Mouse (Mus musculus) kidney, postnatal 14 days (tissue): ENCODE measurements at regions not wholly inside any gene's neighbourhood (a gene's known extent, or its start where the extent isn't known, plus 50 kb on each side); places are given as distances from the start of the nearest gene placed in this dataset.

Experiments
- DNase-seq: peaks from one replicate; pipeline ENCODE4 v3.0.0; 2022; ENCODE audit warnings: mixed read lengths

DNA sequence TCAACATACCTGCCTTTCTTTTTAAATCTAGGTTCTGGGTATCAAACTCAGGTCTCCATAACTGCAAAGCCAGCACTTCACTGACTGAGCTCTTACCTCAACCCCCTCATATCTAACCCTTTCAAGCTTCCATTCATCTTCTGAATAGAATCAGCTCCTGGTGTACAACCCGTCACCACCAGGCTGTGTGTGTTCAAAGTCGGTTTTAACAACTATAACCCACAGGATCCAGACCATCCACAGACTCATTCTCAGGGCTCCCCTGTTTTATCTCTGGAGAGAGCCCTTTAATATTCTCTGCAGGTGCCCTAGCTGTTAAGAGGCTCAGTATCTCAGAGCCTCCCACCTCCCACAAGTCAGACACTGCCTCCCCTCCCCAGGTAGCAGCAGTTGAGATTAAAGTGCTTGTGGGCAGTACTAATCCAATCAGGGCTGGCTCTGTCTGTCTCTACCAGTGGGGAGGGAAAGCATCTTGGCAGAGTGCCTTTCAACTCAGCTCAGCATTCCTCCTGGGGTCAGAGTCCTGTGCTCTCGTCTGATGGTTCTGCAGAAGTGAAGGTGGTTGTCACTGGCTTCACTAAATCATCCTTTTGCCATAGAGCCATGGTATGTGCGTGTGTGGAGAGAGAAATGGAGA, 272.4 kb downstream of the Dhx15 start:
- DNase-seq = peak; percentile 76

GRCm38 (mm10) chr5:51914731-51915130, 275.6 kb downstream of the Dhx15 start:
- DNase-seq = no peak

DNA sequence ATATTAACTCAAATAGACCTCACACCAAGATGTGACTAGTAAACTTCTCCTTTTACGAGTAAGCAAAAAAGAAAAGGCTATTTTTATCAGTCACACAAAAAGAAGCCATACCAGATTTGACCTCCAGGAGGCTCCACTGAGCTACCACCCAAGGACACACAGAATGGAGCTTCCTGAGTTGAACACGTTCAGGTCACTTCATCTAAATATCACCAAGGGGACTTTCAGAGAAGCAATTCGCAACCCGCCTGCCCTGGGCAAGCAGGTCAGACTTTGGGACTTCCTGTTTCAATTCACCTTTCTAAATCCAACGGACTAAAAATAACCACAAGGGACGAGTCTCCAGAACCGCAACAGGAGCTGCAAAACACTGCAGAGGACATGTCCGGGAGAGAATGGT, 281.5 kb downstream of the Dhx15 start:
- no peak for DNase-seq

GRCm38 (mm10) chr5:51906315-51907109, 283.8 kb downstream of the Dhx15 start:
- DNase-seq = no peak

- no peak for DNase-seq
Measured at GRCm38 (mm10) chr5:51894159-51894558, 296.2 kb downstream of the Dhx15 start.

- DNase-seq = no peak
Measured at GRCm38 (mm10) chr5:51891341-51891740, 299.0 kb downstream of the Dhx15 start.

DNA sequence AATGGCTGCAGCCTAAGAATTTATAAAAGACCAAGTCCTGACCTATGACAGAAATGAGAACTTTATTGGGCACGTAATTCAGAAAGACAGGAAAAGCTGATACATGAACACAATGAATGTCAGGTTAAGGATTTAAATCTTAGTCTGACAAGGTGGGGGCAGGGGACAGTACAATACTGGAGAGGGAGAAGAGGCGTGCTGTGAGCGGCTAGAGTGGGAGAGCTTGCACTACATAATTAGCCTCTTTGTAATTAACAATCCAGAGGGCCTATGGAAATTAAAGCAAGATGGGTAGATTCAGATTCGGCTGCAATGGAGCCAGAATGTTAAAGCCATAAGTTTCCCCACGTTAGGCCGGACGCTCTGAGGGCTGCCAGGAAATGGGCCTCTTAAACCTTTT, 301.9 kb downstream of the Dhx15 start:
- DNase-seq = no peak

DNA sequence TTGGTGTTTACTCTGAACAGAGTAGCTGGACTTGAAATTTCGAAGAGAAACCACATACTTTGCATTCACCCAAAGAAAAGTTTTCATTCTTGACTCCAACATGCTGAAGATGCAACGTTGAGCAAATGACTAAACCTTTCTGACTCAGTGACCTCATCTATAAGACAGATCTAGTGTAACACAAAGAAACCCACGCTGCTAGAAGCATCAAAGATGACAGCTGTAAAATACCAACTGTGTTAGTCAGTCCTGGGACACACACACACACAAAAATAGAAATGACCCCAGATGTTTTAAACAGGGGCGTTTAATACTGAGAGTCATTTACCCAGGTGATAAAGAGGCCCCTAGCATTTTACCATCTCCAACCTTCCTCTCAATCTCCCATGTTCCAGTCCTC, 307.7 kb downstream of the Dhx15 start:
- DNase-seq = no peak

- no peak for DNase-seq
Measured at GRCm38 (mm10) chr5:51882173-51882572, 308.1 kb downstream of the Dhx15 start.

- no peak for DNase-seq
Measured at GRCm38 (mm10) chr5:51876846-51877245, 309.3 kb upstream of the Ppargc1a start.

GRCm38 (mm10) chr5:51873571-51873970, 306.0 kb upstream of the Ppargc1a start:
- no peak for DNase-seq

- DNase-seq = no peak
Measured at GRCm38 (mm10) chr5:51871735-51872134, 304.2 kb upstream of the Ppargc1a start.

DNA sequence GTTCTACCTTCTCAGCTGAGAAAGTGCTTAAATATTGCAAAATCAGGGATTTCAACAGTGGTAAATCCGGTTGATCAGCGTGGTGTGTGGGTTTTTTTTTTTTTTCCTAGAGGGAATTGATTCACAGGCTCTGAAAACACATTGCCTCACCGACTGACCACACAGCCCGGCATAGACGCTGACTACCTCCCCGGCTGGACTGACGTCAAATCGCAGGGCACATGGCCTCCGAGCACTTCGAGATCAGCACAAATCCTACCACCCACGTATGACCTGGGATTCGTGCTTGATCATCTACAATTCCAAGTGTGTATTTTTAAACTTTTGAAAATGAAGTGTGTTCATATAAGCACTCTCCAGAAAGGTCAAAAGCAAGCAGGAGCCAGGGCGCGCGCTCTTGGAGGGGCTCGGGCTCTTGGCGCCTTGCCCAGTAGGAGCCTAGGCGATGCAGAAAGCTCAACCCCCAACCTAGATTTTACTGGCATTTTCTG, 300.7 kb upstream of the Ppargc1a start:
- peak; percentile 5 for DNase-seq

DNA sequence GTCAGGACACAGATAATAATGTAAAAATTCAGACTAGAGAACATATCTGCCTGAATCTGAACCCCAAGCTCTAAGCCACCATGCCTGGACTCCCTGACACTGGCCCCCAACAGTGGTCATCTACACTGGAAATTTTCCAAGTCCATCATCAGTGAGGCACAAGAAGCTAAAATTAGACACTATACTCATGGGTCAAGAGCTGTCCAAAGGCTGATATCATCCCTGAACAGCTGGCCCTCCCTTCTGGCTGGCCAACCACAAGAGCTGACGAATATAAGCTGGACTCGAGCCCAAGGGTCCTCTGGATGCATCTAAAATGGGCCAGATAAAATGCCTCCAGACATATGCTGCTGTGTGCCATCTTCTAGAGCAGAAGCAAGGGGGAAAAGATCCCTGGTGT, 298.5 kb upstream of the Ppargc1a start:
- no peak for DNase-seq

DNA sequence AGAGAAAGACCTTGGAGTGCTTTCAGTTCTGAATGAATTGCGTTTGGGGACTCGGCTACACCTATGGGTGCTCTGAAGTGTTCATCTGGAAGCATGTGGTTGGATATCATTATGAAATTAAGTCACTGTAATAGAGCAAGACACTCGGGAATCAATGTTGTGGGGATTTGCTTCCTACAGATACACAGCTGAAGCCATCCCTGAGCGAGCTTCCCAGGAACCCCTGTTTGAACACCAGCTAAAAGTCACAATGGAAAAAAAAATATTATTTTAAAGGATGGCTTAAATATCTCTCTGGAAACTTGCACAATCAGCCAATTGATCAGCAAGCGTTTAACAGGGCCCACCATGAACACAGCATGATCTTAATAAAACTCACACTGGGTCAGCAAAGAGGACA, 293.0 kb upstream of the Ppargc1a start:
- no peak for DNase-seq

GRCm38 (mm10) chr5:51853456-51854124, 286.1 kb upstream of the Ppargc1a start:
- no peak for DNase-seq

- no peak for DNase-seq
Measured at GRCm38 (mm10) chr5:51850091-51850490, 282.6 kb upstream of the Ppargc1a start.

DNA sequence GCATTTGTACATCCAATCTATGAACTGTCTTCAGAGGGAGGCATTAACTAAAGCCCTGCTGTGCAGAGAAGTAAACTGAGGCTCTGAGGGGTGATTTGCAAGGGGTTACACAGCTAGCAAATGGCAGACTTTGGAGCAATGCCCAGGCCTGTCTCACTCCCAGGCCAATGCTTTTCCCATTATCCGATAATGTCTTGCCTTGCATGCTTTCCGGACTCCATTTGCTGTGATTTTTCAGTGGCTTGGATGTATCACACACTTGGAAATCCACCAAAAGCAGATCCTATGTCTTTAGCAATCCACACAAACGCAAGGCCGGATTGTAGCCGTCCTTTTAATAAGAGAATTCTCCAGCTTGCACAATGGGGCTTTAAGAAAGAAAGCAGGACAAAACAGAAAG, 281.7 kb upstream of the Ppargc1a start:
- no peak for DNase-seq

DNA sequence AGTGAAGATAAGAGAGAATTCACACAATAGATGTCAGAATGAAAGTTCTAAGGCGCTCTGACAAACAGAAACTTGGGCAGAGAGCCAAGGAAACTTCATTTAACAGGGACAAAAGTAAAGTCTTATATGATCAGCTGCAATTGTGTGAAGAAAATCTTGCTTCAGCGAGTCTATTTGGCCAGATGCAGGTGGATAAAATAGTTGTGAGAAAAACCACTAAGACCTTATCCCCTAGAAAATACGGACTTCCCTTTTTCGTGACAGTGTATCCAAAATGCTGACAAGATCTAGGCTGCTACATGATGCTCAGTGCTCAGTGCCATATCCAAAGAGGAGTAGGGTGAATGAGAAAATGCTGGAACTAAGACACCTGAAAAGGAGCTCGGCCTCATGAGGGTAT, 274.7 kb upstream of the Ppargc1a start:
- DNase-seq = no peak

GRCm38 (mm10) chr5:51841763-51842162, 274.2 kb upstream of the Ppargc1a start:
- no peak for DNase-seq

DNA sequence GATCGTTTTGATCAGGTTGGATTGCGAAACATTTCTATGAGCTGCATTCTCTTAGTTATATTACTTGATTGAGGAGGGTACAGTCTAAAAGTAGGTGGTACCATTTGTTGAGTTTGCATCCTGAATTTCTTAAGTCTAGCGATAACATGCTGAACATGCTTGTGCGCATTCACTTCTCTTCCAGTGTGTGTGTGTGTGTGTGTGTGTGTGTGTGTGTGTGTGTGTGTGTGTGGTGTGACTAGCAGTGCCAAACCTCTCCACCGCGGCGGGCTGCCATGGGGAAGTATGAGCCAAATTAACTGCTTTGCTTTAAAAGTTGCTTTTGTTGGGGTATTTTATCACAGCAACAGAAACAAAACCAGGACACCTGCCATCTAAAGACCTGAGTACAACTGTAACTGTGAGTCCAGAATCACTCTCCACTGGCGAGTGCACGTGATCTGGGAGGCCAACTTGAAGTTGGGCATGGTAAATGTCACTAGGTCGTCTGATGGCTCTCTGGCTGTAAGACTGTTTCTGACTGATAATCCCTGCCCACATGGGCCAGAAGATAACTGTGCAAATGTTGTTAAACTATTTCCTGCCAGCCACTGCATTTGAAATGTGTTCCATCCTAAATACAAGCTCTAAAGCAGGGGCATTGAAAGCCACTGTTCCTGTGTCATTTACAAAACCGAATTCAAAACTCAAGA, 273.3 kb upstream of the Ppargc1a start:
- DNase-seq = no peak

DNA sequence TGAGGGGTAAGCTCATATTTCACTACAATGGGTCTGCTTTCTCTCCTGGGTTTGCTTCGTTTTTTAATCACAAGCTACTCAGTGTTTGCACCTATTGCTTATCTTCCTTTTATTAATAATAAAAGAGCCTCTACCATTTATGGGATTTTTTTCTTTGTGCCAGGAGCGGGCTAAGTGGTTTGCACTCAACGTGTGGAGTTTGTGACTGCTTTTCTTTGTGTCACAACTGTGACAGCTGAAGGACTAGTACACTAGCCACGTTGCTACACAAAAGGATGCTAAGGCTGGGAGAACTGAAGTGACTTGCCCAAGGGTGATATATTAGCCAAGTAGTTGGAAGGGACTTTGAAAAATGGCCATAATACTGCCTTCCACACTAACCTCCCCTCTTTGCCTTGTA, 271.8 kb upstream of the Ppargc1a start:
- DNase-seq = no peak

DNA sequence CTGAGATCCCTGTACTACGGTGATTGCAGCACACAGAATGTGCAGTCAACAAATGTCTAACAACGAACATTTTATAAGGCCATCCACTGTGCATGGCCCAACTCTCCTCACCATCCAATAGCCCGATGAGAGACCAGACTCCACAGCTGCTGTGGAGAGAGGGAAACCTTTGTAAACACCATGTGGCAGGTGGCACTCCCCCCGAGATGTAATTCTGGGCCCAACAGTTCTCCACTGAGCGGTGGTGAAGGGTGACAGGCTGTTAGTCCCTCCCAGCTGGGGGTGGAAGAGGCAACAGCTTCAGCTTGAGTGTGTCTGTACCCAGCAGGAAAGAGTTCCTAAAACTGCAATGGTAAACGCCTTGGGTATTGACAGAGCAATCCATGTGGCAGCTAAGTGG, 263.0 kb upstream of the Ppargc1a start:
- no peak for DNase-seq
